Mouse (Mus musculus): Measurements from ENCODE around the gene Zfp831.

Gene Zfp831

DNA sequence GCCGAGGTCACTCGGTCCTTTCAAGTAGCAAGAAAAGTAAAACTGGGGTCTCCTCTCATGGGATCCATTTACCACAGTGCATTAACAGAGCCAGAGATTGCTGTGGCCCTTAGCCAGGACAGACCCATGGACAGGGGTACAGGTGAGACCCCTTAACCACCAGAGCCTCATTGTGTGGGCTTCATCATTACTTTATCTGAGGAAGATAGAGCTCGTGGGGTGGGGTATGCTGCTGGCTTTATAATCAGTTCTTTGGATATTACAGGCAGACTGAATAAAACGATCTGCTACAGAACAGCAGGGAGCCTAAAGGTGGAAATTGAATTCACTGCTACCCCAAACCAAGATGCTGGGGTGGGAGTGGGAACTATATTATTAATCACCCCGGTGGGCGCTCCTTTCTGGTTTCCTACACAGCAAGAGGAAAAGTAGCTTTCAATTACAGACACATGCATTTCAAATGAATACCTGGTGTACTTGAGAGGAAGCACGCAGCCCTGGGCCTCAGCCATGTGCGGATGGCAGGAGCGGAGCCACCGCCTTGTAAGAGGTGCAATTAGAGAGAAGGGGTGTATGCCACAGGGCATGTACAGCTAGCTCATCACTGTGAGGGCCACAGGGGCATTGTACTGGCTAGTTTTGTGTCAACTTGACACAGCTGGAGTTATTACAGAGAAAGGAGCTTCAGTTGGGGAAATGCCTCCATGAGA lies 83.9 kb downstream of the Zfp831 start:
- DNase-seq (ENCODE audit: extremely low spot score), result no peak

DNA sequence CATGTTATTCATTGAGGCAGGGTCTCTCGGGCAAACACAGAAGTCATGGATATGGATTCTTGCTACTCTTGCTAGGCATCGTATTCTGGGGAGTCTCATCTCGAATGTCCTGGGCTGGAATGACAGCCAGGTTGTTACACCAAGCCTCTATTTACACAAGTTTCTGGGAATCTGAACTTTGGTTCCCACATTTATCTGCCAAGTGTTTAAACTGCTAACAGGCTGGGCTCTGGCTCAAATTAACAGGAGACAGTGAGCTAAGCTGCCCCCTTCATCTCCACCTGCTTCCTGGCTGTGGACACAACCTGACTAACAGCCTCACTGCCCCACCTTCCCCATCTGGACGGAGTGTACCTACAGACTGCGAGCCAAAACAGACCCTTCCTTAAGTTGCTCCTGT lies 88.6 kb downstream of the Zfp831 start:
- no peak for DNase-seq (ENCODE audit: extremely low spot score)

DNA sequence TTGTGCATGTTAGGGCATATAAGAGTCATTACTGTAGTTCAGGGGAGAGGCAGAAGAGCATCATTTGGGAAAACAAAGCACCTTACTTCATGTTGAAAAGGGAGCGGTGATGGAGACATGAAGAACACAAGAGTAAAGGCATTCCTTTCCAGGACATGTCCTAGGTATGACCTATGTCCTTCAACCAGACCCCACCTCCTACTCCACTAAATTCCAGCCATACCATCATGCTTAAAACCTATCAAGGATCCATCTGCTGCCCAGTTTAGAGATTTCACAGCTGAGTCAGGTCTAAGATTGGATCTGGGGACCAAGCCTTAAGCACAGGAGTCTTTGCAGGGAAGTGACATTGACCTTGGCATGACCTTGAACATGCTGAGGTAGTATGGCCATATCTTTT lies 91.9 kb downstream of the Zfp831 start:
- no peak for DNase-seq (ENCODE audit: extremely low spot score)

DNA sequence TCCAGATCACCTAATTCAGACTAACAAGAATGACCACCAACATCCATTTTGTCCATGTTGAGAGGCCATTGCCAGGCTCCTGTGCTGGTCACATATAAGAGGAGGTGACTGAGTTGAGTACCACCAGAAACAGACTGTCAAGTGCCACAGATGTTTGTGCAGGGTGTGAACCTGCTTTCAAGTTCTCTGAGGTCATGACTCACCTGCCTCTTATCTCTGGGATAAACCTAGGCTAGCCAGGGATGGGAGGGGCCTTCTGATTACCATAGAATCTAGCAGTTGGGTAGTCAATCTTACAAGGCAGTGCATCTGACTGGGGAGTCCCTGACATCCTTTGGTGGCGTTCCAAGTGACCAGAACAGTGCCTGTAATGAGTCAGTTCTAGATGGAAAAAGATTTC lies 103.8 kb downstream of the Zfp831 start:
- no peak for DNase-seq (ENCODE audit: extremely low spot score)

DNA sequence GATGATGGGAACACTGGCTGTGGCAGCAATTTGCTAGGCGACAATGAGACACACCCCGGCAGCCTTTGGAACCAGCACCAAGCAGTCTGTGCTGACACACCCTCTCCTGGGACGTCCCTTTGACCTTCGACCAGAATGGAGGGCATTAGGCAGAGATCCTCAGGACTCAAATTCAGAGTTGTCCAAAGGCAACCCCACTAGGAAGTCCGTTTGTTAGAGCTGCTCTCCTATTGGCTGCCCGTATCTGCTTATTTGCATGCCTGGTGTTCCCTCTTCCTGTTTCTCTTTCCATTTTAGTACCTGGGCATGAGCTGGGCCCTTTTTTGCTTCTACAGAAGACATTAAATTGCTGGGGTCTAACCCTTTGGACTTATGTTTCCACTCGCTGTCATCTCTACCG lies 105.0 kb downstream of the Zfp831 start:
- no peak for DNase-seq (ENCODE audit: extremely low spot score)

DNA sequence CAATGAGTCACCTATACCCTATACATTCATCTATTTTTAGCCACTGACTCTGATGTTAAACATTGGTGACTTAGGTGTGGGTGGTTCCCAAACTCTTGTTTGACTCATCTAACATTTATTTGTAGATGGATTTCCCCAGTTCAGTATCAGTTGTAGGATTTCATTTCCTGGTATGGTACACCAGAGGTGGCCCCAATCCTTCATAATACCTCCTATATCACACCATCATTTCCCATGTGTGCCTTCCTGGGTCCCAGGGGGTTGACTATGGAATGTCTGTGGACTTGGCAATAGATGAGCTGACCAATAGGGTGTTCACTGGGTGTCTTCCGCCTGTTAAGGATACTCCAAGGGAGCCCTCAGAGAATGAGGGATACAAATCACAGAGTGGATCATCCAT lies 109.9 kb downstream of the Zfp831 start:
- no peak for DNase-seq (ENCODE audit: extremely low spot score)

DNA sequence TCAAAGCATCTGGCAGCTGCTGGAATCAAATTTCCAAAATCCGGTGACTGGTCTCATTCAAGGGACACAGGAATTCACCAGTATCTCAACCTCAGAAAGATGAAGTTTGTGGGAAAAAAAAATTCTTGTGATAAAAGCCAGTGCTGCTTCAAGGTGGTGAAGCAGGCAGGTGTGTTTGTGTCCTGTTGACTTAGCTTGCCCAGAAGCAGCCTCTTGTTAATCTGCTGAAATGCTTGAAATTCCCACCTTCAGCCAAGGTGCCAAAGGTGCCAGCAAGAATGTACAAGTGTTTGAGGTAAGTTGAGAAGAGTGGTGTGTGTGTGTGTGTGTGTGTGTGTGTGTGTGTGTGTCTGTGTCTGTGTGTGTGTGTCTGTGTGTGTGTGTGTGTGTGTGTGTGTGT lies 110.9 kb downstream of the Zfp831 start:
- no peak for DNase-seq (ENCODE audit: extremely low spot score)

DNA sequence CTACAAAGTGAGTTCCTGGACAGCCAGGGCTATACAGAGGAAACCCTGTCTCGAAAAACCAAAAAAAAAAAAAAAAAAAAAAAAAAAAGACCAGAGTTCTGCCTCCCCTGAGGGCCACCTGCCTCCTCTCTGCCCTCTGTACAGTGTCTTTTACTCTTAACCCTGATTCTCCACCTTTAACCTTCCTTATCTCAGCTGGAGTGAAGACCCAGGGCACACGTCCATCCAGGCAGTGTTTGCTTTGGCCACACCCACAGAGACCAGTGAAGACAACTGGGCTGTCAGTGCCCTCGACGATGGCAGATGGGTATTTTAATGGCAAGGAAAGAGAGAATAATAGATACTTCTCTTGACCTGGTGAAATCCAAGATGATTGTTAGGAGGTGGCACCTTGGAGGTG lies 115.9 kb downstream of the Zfp831 start:
- no peak for DNase-seq (ENCODE audit: extremely low spot score)
